Mouse (Mus musculus): ENCODE results near the gene Slc9b1. TPM values are rescaled to one million over a fixed set of nuclear protein-coding genes. Genes with fewer than 3 reads are reported as not detected.

Slc9b1 gene
- polyA plus RNA-seq, 1 experiment, result 20.9 TPM

DNA sequence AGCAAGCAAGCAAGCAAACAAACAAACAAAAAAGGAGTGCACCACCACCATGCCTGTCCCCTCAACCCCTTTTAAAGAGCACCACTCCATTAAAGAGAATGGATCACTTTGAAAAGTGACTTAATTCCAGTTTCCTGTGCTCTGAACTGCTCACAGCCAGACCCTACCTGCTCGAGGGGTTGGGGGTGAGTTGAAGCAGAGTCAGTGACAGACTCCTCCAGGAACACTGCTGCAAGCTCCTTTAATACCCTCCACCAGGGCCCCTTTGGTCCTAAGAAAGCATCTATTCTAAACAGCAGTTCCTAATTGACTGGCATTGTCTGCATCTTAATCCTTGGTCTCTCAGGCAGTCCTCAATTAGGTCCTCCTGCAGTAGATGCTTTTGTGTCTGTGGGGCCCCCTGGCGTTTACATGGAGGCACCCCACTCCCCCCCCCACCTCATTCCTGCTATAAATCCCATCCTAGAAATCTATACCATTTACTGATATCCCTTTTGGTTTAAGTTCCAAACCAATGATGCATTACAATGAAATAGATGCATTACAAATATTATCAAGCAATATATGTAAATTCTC is 34.8 kb upstream of the Slc9b1 start:
- H3K4me1 ChIP-seq (ENCODE audit: control insufficient read depth, insufficient read depth, low read length), result no peaks in the 10 kb centered on the region
- no peak overlapping the region for H3K27ac ChIP-seq (ENCODE audit: insufficient read depth, low read length)
- H3K36me3 ChIP-seq (ENCODE audit: control insufficient read depth, insufficient read depth, low read length, poor library complexity, severe bottlenecking), result no peaks in the 10 kb centered on the region

GRCm38 (mm10) chr3:135313727-135314126 is 34.1 kb upstream of the Slc9b1 start:
- peaks cover 2% of the 10 kb centered on the region; the same call in 1 of the 2 replicates for H3K9me3 ChIP-seq (replicated peaks; ENCODE audit: control insufficient read depth, insufficient read depth, low read length, poor library complexity, severe bottlenecking)
- no peaks in the 10 kb centered on the region for H3K36me3 ChIP-seq (ENCODE audit: control insufficient read depth, insufficient read depth, low read length, poor library complexity, severe bottlenecking)
- no peak overlapping the region for H3K27ac ChIP-seq (ENCODE audit: insufficient read depth, low read length)
- H3K27me3 ChIP-seq (ENCODE audit: control insufficient read depth, insufficient read depth, low read length, poor library complexity, severe bottlenecking), result no peaks in the 10 kb centered on the region
- H3K9ac ChIP-seq (ENCODE audit: low read depth, poor library complexity, severe bottlenecking), result no peak overlapping the region
- TF ChIP-seq EP300 (IDR thresholded peaks at IDR 0.05; ENCODE audit: insufficient read depth, low read depth, low read length), result no peak
- TF ChIP-seq CTCF (IDR thresholded peaks at IDR 0.05; ENCODE audit: low read depth, low read length), result no peak
- TF ChIP-seq POLR2A (IDR thresholded peaks at IDR 0.05; ENCODE audit: insufficient read depth, low read length), result no peak
- H3K4me1 ChIP-seq (ENCODE audit: control insufficient read depth, insufficient read depth, low read length), result no peaks in the 10 kb centered on the region
- no peak overlapping the region for H3K4me3 ChIP-seq (ENCODE audit: low read depth, low read length)

More for the DNA sequence above, 34.8 kb upstream of the Slc9b1 start:
- TF ChIP-seq CTCF (IDR thresholded peaks at IDR 0.05; ENCODE audit: low read depth, low read length) (no peak), EP300 (IDR thresholded peaks at IDR 0.05; ENCODE audit: insufficient read depth, low read depth, low read length) (no peak), POLR2A (IDR thresholded peaks at IDR 0.05; ENCODE audit: insufficient read depth, low read length) (no peak)
- Histone ChIP-seq H3K4me3 (ENCODE audit: low read depth, low read length) (no peak overlapping the region), H3K9me3 (replicated peaks; ENCODE audit: control insufficient read depth, insufficient read depth, low read length, poor library complexity, severe bottlenecking) (peaks cover 2% of the 10 kb centered on the region; the same call in 1 of the 2 replicates), H3K27me3 (ENCODE audit: control insufficient read depth, insufficient read depth, low read length, poor library complexity, severe bottlenecking) (no peaks in the 10 kb centered on the region), H3K9ac (ENCODE audit: low read depth, poor library complexity, severe bottlenecking) (no peak overlapping the region)

DNA sequence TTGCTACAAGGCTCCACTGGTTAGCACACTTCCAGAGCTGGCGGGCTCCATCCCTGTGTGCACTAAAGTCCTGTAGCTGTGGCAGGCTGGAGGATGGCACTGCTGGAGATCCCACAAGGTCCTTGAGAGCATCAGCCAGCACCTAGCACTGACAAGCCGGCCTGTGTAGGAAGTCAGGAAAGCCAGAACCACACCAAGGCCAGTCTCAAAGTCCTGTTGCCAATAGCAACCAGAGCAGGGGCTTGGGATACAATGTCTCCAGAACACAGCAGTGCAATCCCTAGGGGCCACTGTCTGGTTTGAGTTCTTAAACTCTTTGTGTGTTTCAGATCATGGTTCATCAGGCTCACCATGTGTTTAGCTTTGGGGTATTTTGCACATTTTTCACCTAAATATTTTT is 33.0 kb upstream of the Slc9b1 start:
- Histone ChIP-seq H3K36me3 (ENCODE audit: control insufficient read depth, insufficient read depth, low read length, poor library complexity, severe bottlenecking) (no peaks in the 10 kb centered on the region), H3K27me3 (ENCODE audit: control insufficient read depth, insufficient read depth, low read length, poor library complexity, severe bottlenecking) (no peaks in the 10 kb centered on the region), H3K9me3 (replicated peaks; ENCODE audit: control insufficient read depth, insufficient read depth, low read length, poor library complexity, severe bottlenecking) (peaks cover 2% of the 10 kb centered on the region; the same call in 1 of the 2 replicates), H3K4me3 (ENCODE audit: low read depth, low read length) (no peak overlapping the region), H3K4me1 (ENCODE audit: control insufficient read depth, insufficient read depth, low read length) (no peaks in the 10 kb centered on the region), H3K27ac (ENCODE audit: insufficient read depth, low read length) (no peak overlapping the region), H3K9ac (ENCODE audit: low read depth, poor library complexity, severe bottlenecking) (no peak overlapping the region)
- no peak for TF ChIP-seq CTCF (IDR thresholded peaks at IDR 0.05; ENCODE audit: low read depth, low read length)
- no peak for TF ChIP-seq POLR2A (IDR thresholded peaks at IDR 0.05; ENCODE audit: insufficient read depth, low read length)
- TF ChIP-seq EP300 (IDR thresholded peaks at IDR 0.05; ENCODE audit: insufficient read depth, low read depth, low read length), result no peak

- no peaks in the 10 kb centered on the region for H3K4me1 ChIP-seq (ENCODE audit: control insufficient read depth, insufficient read depth, low read length)
- no peaks in the 10 kb centered on the region for H3K27me3 ChIP-seq (ENCODE audit: control insufficient read depth, insufficient read depth, low read length, poor library complexity, severe bottlenecking)
- no peak overlapping the region for H3K27ac ChIP-seq (ENCODE audit: insufficient read depth, low read length)
- no peak overlapping the region for H3K4me3 ChIP-seq (ENCODE audit: low read depth, low read length)
- TF ChIP-seq CTCF (IDR thresholded peaks at IDR 0.05; ENCODE audit: low read depth, low read length) (peak; percentile 42), EP300 (IDR thresholded peaks at IDR 0.05; ENCODE audit: insufficient read depth, low read depth, low read length) (no peak), POLR2A (IDR thresholded peaks at IDR 0.05; ENCODE audit: insufficient read depth, low read length) (no peak)
- no peaks in the 10 kb centered on the region for H3K36me3 ChIP-seq (ENCODE audit: control insufficient read depth, insufficient read depth, low read length, poor library complexity, severe bottlenecking)
- peaks cover 2% of the 10 kb centered on the region; the same call in 1 of the 2 replicates for H3K9me3 ChIP-seq (replicated peaks; ENCODE audit: control insufficient read depth, insufficient read depth, low read length, poor library complexity, severe bottlenecking)
- no peak overlapping the region for H3K9ac ChIP-seq (ENCODE audit: low read depth, poor library complexity, severe bottlenecking)
These were observed 32.0 kb upstream of the Slc9b1 start for GRCm38 (mm10) chr3:135315720-135316425.

- Histone ChIP-seq H3K36me3 (ENCODE audit: control insufficient read depth, insufficient read depth, low read length, poor library complexity, severe bottlenecking) (no peaks in the 10 kb centered on the region), H3K27ac (ENCODE audit: insufficient read depth, low read length) (no peak overlapping the region), H3K27me3 (ENCODE audit: control insufficient read depth, insufficient read depth, low read length, poor library complexity, severe bottlenecking) (no peaks in the 10 kb centered on the region), H3K9me3 (replicated peaks; ENCODE audit: control insufficient read depth, insufficient read depth, low read length, poor library complexity, severe bottlenecking) (peaks cover 2% of the 10 kb centered on the region; the same call in 1 of the 2 replicates), H3K4me1 (ENCODE audit: control insufficient read depth, insufficient read depth, low read length) (no peaks in the 10 kb centered on the region), H3K4me3 (ENCODE audit: low read depth, low read length) (peak overlapping the region; percentile 30; the same call in 1 of the 2 replicates), H3K9ac (ENCODE audit: low read depth, poor library complexity, severe bottlenecking) (no peak overlapping the region)
- TF ChIP-seq EP300 (IDR thresholded peaks at IDR 0.05; ENCODE audit: insufficient read depth, low read depth, low read length) (no peak), CTCF (IDR thresholded peaks at IDR 0.05; ENCODE audit: low read depth, low read length) (no peak), POLR2A (IDR thresholded peaks at IDR 0.05; ENCODE audit: insufficient read depth, low read length) (no peak)
These were observed 29.5 kb upstream of the Slc9b1 start for GRCm38 (mm10) chr3:135318331-135318730.

- no peak for TF ChIP-seq POLR2A (IDR thresholded peaks at IDR 0.05; ENCODE audit: insufficient read depth, low read length)
- TF ChIP-seq CTCF (IDR thresholded peaks at IDR 0.05; ENCODE audit: low read depth, low read length), result no peak
- no peak for TF ChIP-seq EP300 (IDR thresholded peaks at IDR 0.05; ENCODE audit: insufficient read depth, low read depth, low read length)
- H3K27me3 ChIP-seq (ENCODE audit: control insufficient read depth, insufficient read depth, low read length, poor library complexity, severe bottlenecking), result no peaks in the 10 kb centered on the region
These were observed 23.5 kb upstream of the Slc9b1 start for GRCm38 (mm10) chr3:135324354-135324753.

More at GRCm38 (mm10) chr3:135324354-135324753, 23.5 kb upstream of the Slc9b1 start:
- no peaks in the 10 kb centered on the region for H3K36me3 ChIP-seq (ENCODE audit: control insufficient read depth, insufficient read depth, low read length, poor library complexity, severe bottlenecking)
- no peaks in the 10 kb centered on the region for H3K4me1 ChIP-seq (ENCODE audit: control insufficient read depth, insufficient read depth, low read length)
- no peak overlapping the region for H3K9ac ChIP-seq (ENCODE audit: low read depth, poor library complexity, severe bottlenecking)
- H3K27ac ChIP-seq (ENCODE audit: insufficient read depth, low read length), result no peak overlapping the region
- H3K9me3 ChIP-seq (replicated peaks; ENCODE audit: control insufficient read depth, insufficient read depth, low read length, poor library complexity, severe bottlenecking), result no peaks in the 10 kb centered on the region
- H3K4me3 ChIP-seq (ENCODE audit: low read depth, low read length), result no peak overlapping the region
